Mouse (Mus musculus) forebrain, postnatal 0 days (tissue): ENCODE measurements around the gene Pigp. TPM values are rescaled to one million over a fixed set of nuclear protein-coding genes. Genes with fewer than 3 reads are reported as not detected.

Source experiments
- ATAC-seq: fragments of 200-750 bp; cut with Nextera tagmentation; 2 replicates; pipeline ENCODE4 v1.8.0; 2017; ENCODE audit warnings: mild to moderate bottlenecking, moderate library complexity
- DNase-seq: peaks from one replicate; pipeline ENCODE4 v3.0.0-alpha.2; 2015
- H3K27ac ChIP-seq: fragments of 300-500 bp; sonication (generic); 2 replicates; pipeline ENCODE4 v1.5.1; 2014; ENCODE audit warnings: low read depth, mild to moderate bottlenecking, antibody characterized with exemption, low read length, moderate library complexity, mixed read lengths
- H3K27me3 ChIP-seq: fragments of 300-500 bp; sonication (generic); 2 replicates; pipeline ENCODE4 v1.6.1; 2014; ENCODE audit warnings: mild to moderate bottlenecking, low read length, mixed read lengths; ENCODE audit not compliant: insufficient read depth
- H3K36me3 ChIP-seq: fragments of 300-500 bp; sonication (generic); 2 replicates; pipeline ENCODE4 v1.6.1; 2014; ENCODE audit warnings: mild to moderate bottlenecking, moderate library complexity; ENCODE audit not compliant: insufficient read depth
- H3K4me1 ChIP-seq: fragments of 300-500 bp; sonication (generic); 2 replicates; pipeline ENCODE4 v1.6.1; 2014; ENCODE audit warnings: antibody characterized with exemption; ENCODE audit not compliant: insufficient read depth
- H3K4me2 ChIP-seq: fragments of 300-500 bp; sonication (generic); 2 replicates; pipeline ENCODE4 v1.6.1; 2014; ENCODE audit warnings: low read depth, mild to moderate bottlenecking, moderate library complexity
- H3K4me3 ChIP-seq: fragments of 300-500 bp; sonication (generic); 2 replicates; pipeline ENCODE4 v1.5.1; 2014; ENCODE audit warnings: low read depth, low read length, mixed read lengths
- H3K9ac ChIP-seq: fragments of 300-500 bp; sonication (generic); 2 replicates; pipeline ENCODE4 v1.6.1; 2014; ENCODE audit warnings: mild to moderate bottlenecking
- H3K9me3 ChIP-seq: fragments of 300-500 bp; sonication (generic); 2 replicates; pipeline ENCODE4 v1.6.1; 2016; ENCODE audit warnings: low read length
- CTCF ChIP-seq: sonication (generic); IDR thresholded peaks from 2 replicates; pipeline ENCODE4 v1.5.1; 2016; ENCODE audit warnings: antibody characterized with exemption, control low read depth, low read depth
- whole genome bisulfite sequencing: fragments of 180-500 bp; shearing (Covaris S2); extraction: QIAGEN DNeasy Blood & Tissue Kit; methylation state at CpG from one replicate; pipeline ENCODE4 v1.1.7; 2014; 5-methylcytosine and 5-hydroxymethylcytosine counted together
- polyA plus RNA-seq: library from polyadenylated mRNA; unstranded; fragments of >200 nt; fragmentation: Nextera tagmentation; extraction: Ambion mirVana; gene quantifications from 2 replicates; pipeline ENCODE4 v1.2.1, GENCODE M21; 2015
- total RNA-seq: library from RNA; depleted of rRNA; stranded (reverse); fragments of >200 nt; gene quantifications from 2 replicates; pipeline ENCODE4 v1.2.3, GENCODE M21; 2014

Gene Pigp
- total and polyA plus RNA-seq, 2 experiments from 2014 or later = 88.3 to 133 TPM

DNA sequence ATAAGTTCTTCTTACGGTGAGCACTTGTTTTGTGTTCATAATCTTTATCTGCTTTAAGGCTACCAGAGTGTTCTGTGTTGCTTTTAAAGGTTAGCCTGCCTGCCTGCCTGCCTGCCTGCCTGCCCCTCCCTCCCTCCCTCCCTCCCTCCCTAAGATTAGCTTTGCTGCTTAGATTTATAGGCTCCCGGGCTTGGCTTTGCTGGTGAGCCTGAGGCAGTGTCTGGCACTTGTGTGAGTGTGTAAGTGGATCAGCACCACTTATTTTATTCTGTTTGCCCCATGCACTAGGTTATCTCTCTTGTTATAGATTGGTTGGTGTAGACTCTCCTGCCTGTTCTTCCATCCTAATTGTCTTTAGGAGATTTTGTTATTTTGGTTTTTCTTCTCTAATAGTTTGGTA, 30.0 kb upstream of the Pigp start:
- no peaks in the 10 kb centered on the region for H3K27me3 ChIP-seq
- no peak overlapping the region for H3K4me2 ChIP-seq
- DNase-seq = no peak
- no peak overlapping the region for H3K4me3 ChIP-seq
- H3K9ac ChIP-seq = no peak overlapping the region
- WGBS = 47% methylated on average over 2 of the region's 2 CpGs
- no peaks in the 10 kb centered on the region for H3K4me1 ChIP-seq
- TF ChIP-seq CTCF = no peak
- no peak for ATAC-seq
- H3K36me3 ChIP-seq = peaks cover 21% of the 10 kb centered on the region
- no peaks in the 10 kb centered on the region for H3K9me3 ChIP-seq
- no peak overlapping the region for H3K27ac ChIP-seq

DNA sequence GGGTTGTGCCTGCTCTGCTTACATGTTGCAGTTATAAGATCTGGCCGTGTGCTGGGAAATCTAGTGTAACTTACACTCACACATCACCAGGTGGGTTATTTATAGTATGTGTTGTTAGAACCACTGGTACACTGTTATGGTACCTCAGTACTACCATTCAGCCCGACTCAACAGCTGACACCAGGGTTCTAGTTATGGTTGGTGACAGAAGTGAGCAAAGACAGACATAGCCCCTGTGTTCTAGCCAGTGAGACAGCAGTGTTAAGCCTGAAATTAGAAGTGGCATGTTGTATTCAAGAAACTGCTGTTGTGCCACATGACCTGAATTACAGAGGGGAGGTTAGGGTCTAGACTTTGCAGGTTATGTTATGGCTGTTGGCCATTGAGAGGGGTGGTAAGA, 27.5 kb upstream of the Pigp start:
- DNase-seq = no peak
- no peak overlapping the region for H3K4me3 ChIP-seq
- no peak overlapping the region for H3K4me2 ChIP-seq
- no peak for ATAC-seq
- no peaks in the 10 kb centered on the region for H3K27me3 ChIP-seq
- peaks cover 29% of the 10 kb centered on the region for H3K36me3 ChIP-seq
- H3K9me3 ChIP-seq = no peaks in the 10 kb centered on the region
- no peaks in the 10 kb centered on the region for H3K4me1 ChIP-seq
- TF ChIP-seq CTCF = no peak
- no peak overlapping the region for H3K9ac ChIP-seq
- H3K27ac ChIP-seq = no peak overlapping the region
- WGBS = 93% methylated on average over 2 of the region's 2 CpGs

DNA sequence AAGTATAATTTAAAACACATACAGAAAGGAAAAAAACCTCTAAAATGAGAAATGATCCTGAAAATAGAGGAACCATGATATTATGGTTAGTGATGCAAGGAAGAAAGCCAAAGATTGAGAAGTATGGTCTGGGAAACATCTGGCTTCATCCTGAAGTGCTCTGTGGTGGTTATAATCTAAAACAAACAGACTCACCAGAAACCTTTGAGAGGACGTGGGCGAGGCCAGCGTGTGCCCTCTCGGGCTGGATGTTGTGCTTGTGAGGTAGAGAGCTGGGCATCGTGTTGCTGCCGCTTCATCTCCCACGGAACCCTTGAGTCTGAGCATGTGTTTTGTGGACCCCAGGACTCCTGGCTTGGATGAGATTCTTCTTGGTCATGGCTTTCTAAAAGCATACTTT, 25.0 kb upstream of the Pigp start:
- no peak for DNase-seq

DNA sequence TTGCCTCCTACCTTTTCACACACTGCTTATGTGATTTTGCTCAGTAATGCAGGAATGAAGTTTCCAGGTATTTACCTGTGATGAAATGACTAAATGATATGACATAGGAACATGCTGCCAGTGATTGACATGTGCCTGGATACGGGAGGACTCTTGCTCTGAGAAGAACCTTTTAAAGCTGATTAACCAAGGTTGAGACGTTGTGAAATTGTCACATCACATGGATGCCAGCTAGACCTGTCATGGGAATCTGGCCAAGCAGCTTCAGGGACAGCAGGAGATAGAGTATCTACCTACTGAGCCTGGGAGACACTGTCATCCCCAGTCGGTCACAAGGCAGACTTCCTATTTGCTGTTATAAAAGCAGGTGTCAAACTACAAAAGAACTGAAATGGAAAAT, 23.4 kb upstream of the Pigp start:
- Histone ChIP-seq H3K4me2 (no peak overlapping the region), H3K4me3 (no peak overlapping the region), H3K4me1 (no peaks in the 10 kb centered on the region), H3K36me3 (peaks cover 19% of the 10 kb centered on the region), H3K9ac (no peak overlapping the region), H3K9me3 (no peaks in the 10 kb centered on the region), H3K27me3 (no peaks in the 10 kb centered on the region), H3K27ac (no peak overlapping the region)
- no peak for DNase-seq
- no peak for TF ChIP-seq CTCF
- ATAC-seq = no peak
- 62% methylated on average over 3 of the region's 3 CpGs for WGBS

More for the DNA sequence above, 25.0 kb upstream of the Pigp start:
- no peak overlapping the region for H3K9ac ChIP-seq
- H3K27ac ChIP-seq = no peak overlapping the region
- no peak overlapping the region for H3K4me3 ChIP-seq
- H3K36me3 ChIP-seq = peaks cover 19% of the 10 kb centered on the region
- H3K4me1 ChIP-seq = no peaks in the 10 kb centered on the region
- WGBS = 90% methylated on average over 7 of the region's 7 CpGs
- H3K4me2 ChIP-seq = no peak overlapping the region
- no peak for ATAC-seq
- no peaks in the 10 kb centered on the region for H3K27me3 ChIP-seq
- TF ChIP-seq CTCF = no peak
- no peaks in the 10 kb centered on the region for H3K9me3 ChIP-seq

DNA sequence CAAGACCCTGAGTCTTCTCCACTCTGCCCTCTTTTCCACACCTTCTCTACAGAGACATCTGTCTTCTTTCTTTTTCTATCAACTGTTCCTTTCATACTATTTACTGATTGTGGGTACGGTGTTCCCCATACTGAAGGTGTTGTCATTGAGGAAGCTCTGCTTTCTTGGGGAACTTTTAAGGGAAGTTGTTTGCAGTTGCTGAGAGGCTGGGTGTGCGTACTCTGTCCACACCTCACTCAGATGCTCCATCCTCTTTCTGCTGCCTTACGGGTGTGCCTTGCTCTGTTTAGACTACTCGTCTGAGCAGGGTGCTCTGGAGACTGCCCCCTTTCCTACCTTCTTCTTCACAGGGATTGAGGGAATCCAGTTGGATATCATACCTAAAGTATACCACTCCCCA, 20.7 kb upstream of the Pigp start:
- no peak for TF ChIP-seq CTCF
- Histone ChIP-seq H3K4me1 (no peaks in the 10 kb centered on the region), H3K27me3 (no peaks in the 10 kb centered on the region), H3K9me3 (no peaks in the 10 kb centered on the region), H3K9ac (no peak overlapping the region), H3K27ac (no peak overlapping the region), H3K36me3 (peaks cover 24% of the 10 kb centered on the region), H3K4me2 (no peak overlapping the region), H3K4me3 (no peak overlapping the region)
- DNase-seq (no peak), ATAC-seq (no peak)
- 86% methylated on average over 4 of the region's 4 CpGs for WGBS

DNA sequence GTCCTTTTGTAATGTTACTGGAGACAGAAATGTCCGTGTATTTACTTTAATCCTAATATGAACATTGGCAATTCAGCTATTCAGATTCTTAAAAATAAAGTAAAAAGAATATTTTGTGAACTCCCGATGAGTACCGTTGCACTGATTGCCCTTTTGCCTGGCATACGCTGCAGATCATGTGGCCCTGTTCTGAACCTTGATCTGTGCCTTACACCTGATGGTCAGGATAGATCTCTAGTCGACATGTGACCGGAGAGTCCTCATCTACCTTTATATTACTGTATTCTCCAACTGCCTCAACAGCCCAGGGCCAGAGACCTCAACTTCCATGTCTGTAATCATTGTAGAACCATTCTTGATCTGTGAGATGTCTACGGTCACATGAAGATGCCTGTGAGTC, 16.0 kb upstream of the Pigp start:
- no peak for ATAC-seq
- 92% methylated on average over 7 of the region's 7 CpGs for WGBS
- H3K4me3 ChIP-seq = no peak overlapping the region
- no peak for DNase-seq
- H3K4me2 ChIP-seq = no peak overlapping the region
- no peaks in the 10 kb centered on the region for H3K4me1 ChIP-seq
- peaks cover 11% of the 10 kb centered on the region for H3K36me3 ChIP-seq
- H3K9me3 ChIP-seq = no peaks in the 10 kb centered on the region
- H3K27me3 ChIP-seq = no peaks in the 10 kb centered on the region
- no peak for TF ChIP-seq CTCF
- H3K9ac ChIP-seq = no peak overlapping the region
- H3K27ac ChIP-seq = no peak overlapping the region

DNA sequence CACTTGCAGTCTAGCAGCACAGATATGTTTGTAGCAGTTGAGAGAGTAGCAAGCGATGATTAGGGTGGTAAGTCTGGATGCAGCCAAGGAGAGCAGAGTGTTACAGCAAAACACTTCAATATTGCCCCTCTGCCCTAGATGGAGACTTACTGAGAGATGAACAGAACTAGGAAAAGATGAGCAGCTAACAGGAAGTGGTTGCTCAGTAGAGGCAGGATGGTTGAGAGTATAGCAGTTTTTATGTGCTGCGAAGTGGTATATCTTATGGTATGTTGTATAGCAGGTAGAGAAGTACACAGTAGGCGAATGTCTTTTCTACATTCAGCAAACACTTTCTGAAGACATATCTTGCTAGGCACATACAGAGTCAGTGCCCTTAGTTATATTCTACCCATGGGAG, 11.6 kb upstream of the Pigp start:
- H3K36me3 ChIP-seq = peaks cover 11% of the 10 kb centered on the region
- H3K4me2 ChIP-seq = no peak overlapping the region
- DNase-seq (no peak), ATAC-seq (no peak)
- no peak overlapping the region for H3K9ac ChIP-seq
- H3K27me3 ChIP-seq = no peaks in the 10 kb centered on the region
- H3K4me3 ChIP-seq = no peak overlapping the region
- no peak for TF ChIP-seq CTCF
- whole genome bisulfite sequencing = 94% methylated on average over 3 of the region's 3 CpGs
- no peak overlapping the region for H3K27ac ChIP-seq
- H3K4me1 ChIP-seq = peaks cover 4% of the 10 kb centered on the region; the same call in 1 of the 2 replicates
- no peaks in the 10 kb centered on the region for H3K9me3 ChIP-seq

DNA sequence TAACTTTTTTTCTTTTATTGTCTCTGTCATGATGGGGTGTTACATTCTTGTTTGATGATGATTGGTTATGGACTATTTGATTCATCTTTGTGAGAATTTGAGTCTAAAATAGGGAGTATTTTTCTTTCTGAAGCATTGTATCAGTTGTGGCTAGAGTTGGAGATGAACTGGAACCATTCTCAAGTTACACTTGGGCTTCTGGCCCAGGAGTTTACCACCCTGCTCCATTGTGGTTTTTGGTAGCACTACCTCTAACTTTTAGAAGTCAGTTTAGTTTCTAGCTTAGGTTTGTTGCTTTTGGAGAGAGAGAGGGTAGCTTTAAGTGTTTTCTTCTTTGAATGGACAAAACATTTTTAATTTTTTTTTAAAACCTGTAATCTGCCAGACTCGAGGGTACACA, 7.7 kb upstream of the Pigp start:
- no peak for TF ChIP-seq CTCF
- Histone ChIP-seq H3K36me3 (no peaks in the 10 kb centered on the region), H3K4me1 (peaks cover 7% of the 10 kb centered on the region; the same call in 1 of the 2 replicates), H3K27me3 (no peaks in the 10 kb centered on the region), H3K27ac (no peak overlapping the region), H3K4me3 (no peak overlapping the region), H3K4me2 (no peak overlapping the region), H3K9ac (no peak overlapping the region), H3K9me3 (no peaks in the 10 kb centered on the region)
- 83% methylated on average over 1 of the region's 1 CpGs for WGBS
- DNase-seq = no peak
- ATAC-seq = no peak
